Mouse (Mus musculus) embryonic facial prominence, embryonic 11.5 days (tissue): ENCODE measurements at regions not wholly inside any gene's neighbourhood (a gene's known extent, or its start where the extent isn't known, plus 50 kb on each side); places are given as distances from the start of the nearest gene placed in this dataset.

ENCODE experiments used
- ATAC-seq: fragments of 200-750 bp; cut with Nextera tagmentation; replicated peaks from 2 replicates; pipeline ENCODE4 v1.8.0; 2017; ENCODE audit warnings: low read depth; ENCODE audit not compliant: insufficient number of reproducible peaks, low FRiP score, low TSS enrichment
- DNase-seq: peaks from one replicate; pipeline ENCODE4 v3.0.0-alpha.2; 2015; ENCODE audit warnings: low spot score
- H3K27ac ChIP-seq: fragments of 300-500 bp; sonication (generic); replicated peaks from 2 replicates; pipeline ENCODE4 v1.5.1; 2014; ENCODE audit warnings: mild to moderate bottlenecking, low read depth, low read length, control low read depth
- H3K27me3 ChIP-seq: fragments of 300-500 bp; sonication (generic); 2 replicates; pipeline ENCODE4 v1.6.1; 2014; ENCODE audit warnings: mild to moderate bottlenecking, low read length, moderate library complexity, mixed read lengths; ENCODE audit not compliant: control insufficient read depth, insufficient read depth
- H3K36me3 ChIP-seq: fragments of 300-500 bp; sonication (generic); replicated peaks from 2 replicates; pipeline ENCODE4 v1.6.1; 2014; ENCODE audit warnings: low read depth, mild to moderate bottlenecking, low read length, moderate library complexity, mixed read lengths; ENCODE audit not compliant: control insufficient read depth, insufficient read depth
- H3K4me1 ChIP-seq: fragments of 300-500 bp; sonication (generic); 2 replicates; pipeline ENCODE4 v1.6.1; 2014; ENCODE audit warnings: low read length, mixed read lengths; ENCODE audit not compliant: control insufficient read depth, insufficient read depth
- H3K4me2 ChIP-seq: fragments of 300-500 bp; sonication (generic); 2 replicates; pipeline ENCODE4 v1.6.1; 2014; ENCODE audit warnings: low read depth, mild to moderate bottlenecking, control low read depth, low read length, moderate library complexity
- H3K4me3 ChIP-seq: fragments of 300-500 bp; sonication (generic); 2 replicates; pipeline ENCODE4 v1.5.1; 2014; ENCODE audit warnings: low read depth, low read length, control low read depth
- H3K9ac ChIP-seq: fragments of 300-500 bp; sonication (generic); replicated peaks from 2 replicates; pipeline ENCODE4 v1.6.1; 2014; ENCODE audit warnings: mild to moderate bottlenecking, control low read depth, low read length
- H3K9me3 ChIP-seq: fragments of 300-500 bp; sonication (generic); replicated peaks from 2 replicates; pipeline ENCODE4 v1.6.1; 2016; ENCODE audit warnings: mild to moderate bottlenecking, low read length, inconsistent platforms, mixed read lengths; ENCODE audit not compliant: control insufficient read depth
- WGBS: fragments of 180-500 bp; shearing (Covaris S2); extraction: QIAGEN DNeasy Blood & Tissue Kit; methylation state at CpG from one replicate; pipeline ENCODE4 v1.1.7; 2014; 5-methylcytosine and 5-hydroxymethylcytosine counted together

DNA sequence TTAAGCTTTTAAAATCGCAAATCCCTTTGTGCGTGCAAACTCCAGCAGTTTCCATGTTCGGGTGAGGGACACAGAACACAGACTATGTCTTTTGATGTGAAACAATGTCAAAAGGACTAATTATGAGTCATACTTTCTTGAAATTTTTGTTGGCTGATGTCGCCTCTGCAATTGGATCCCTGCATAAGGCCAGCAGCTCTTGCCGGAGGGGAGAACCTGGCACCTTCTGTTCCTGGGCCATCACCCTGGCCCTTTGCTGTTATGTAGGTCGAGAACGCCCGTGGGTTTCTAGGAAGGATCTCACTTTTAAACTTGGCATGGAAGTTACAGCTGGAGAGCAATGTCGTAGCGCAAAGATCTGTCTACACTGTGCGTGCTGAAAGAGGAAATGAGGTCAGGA lies 397.9 kb downstream of the Zfp536 start:
- Histone ChIP-seq H3K27ac (no peak overlapping the region), H3K27me3 (no peaks in the 10 kb centered on the region), H3K9ac (no peak overlapping the region), H3K4me2 (no peak overlapping the region), H3K9me3 (no peaks in the 10 kb centered on the region), H3K4me1 (no peaks in the 10 kb centered on the region; the same call in 1 of the 2 replicates), H3K36me3 (no peaks in the 10 kb centered on the region), H3K4me3 (no peak overlapping the region)
- DNase-seq, result no peak
- ATAC-seq, result no peak
- 30% methylated on average over 11 of the region's 11 CpGs for WGBS

DNA sequence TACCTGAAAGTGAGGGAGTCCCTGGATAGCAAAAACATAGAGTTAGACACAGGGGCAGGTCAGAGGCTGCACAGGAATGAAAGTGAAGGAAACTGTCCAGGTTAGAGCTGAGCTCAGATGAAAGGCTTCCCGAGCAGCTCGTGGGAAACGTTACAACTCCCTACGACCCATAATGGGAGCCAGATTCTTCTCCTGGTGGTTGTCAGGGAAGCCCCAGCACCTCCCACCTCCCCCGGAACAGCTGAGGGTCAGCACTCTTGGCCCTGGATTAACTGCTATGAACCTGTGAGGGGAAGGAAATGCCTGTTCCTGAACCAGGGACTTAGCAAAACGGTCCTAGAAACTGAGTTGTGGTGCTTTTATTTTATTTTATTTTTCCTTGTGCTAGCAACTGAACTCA lies 397.2 kb downstream of the Zfp536 start:
- H3K9ac ChIP-seq, result no peak overlapping the region
- no peaks in the 10 kb centered on the region for H3K27me3 ChIP-seq
- no peak overlapping the region for H3K4me3 ChIP-seq
- no peak overlapping the region for H3K4me2 ChIP-seq
- DNase-seq, result peak; percentile 77
- no peaks in the 10 kb centered on the region for H3K36me3 ChIP-seq
- H3K4me1 ChIP-seq, result no peaks in the 10 kb centered on the region; the same call in 1 of the 2 replicates
- WGBS, result 9% methylated on average over 6 of the region's 6 CpGs
- no peaks in the 10 kb centered on the region for H3K9me3 ChIP-seq
- ATAC-seq, result peak; percentile 25; the same call in 1 of the 2 replicates
- H3K27ac ChIP-seq, result no peak overlapping the region

- Histone ChIP-seq H3K27me3 (no peaks in the 10 kb centered on the region), H3K9ac (0 out of 2 replicates have a peak overlapping the region, but pooled peaks have one; percentile 9), H3K4me2 (peak overlapping the region; percentile 27), H3K4me1 (no peaks in the 10 kb centered on the region; the same call in 1 of the 2 replicates), H3K36me3 (no peaks in the 10 kb centered on the region), H3K9me3 (no peaks in the 10 kb centered on the region), H3K4me3 (no peak overlapping the region), H3K27ac (no peak overlapping the region)
- no peak for DNase-seq
- 0 out of 2 replicates have a peak, but pooled peaks have one; percentile 21 for ATAC-seq
- 34% methylated on average over 19 of the region's 19 CpGs for WGBS
Observed at GRCm38 (mm10) chr7:37377889-37378521, 395.4 kb downstream of the Zfp536 start.

DNA sequence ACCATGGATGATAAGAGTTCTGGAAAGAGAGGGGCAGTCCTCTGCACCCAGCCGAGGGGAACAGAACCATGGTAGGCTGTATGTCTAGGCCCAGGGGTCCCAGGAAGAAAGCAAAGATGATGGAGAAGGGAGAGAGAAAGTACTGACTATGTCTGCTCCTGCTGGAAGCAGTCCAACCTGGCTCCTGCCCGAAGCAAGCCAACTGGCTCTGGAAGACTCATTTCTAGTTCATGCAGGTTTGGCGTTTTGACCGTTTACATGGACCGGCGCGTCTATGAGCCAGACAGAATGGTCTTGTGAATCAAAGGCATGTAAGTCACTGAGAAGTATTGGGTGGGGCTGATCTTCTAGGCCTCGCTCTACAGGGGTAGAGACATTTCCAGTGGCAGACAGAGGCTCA lies 385.6 kb downstream of the Zfp536 start:
- ATAC-seq (no peak), DNase-seq (no peak)
- H3K27ac ChIP-seq, result no peak overlapping the region
- H3K4me1 ChIP-seq, result no peaks in the 10 kb centered on the region
- no peak overlapping the region for H3K4me2 ChIP-seq
- no peak overlapping the region for H3K4me3 ChIP-seq
- no peak overlapping the region for H3K9ac ChIP-seq
- H3K36me3 ChIP-seq, result no peaks in the 10 kb centered on the region
- H3K9me3 ChIP-seq, result no peaks in the 10 kb centered on the region
- no peaks in the 10 kb centered on the region for H3K27me3 ChIP-seq
- WGBS, result 96% methylated on average over 8 of the region's 8 CpGs

DNA sequence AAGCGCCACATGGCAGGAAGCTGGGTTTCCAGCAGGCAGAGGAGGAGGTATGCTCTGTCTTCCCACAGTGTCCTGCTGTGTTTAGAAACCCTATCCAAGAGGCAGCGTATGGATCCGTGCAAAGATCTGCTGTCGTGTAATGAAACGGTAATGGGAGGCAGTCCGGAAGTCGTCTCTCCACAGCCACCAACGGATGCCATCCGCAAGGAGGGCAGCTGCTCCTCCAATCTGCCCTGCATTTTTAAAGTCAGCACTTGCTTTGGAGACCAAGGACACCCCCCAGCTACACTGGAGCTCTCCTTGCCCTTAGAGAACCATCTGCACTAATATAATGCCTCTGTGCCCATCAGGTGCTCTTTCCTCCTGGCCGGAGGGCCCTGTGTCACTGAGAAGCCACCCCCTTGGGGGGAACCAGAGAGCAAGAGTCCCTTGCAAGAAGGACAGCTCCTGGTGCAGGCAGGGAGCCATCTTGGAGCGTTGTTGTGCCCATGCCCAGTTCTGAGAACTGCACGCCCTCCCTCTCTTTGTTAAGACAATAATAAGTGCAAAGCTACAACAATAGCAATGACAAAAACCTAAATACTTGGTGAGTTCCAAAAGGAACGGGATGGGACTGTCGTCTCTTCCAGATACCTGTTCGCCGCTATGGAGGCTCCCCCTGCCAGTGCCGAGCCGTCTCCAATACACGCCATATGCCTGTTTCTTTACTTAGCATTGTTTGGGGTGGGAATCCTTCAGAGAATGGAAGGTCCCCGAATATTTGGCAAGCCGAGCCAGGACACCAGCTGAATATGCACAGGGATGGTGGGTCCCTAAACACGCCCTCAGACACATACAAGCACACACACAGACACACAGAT lies 384.4 kb downstream of the Zfp536 start:
- Histone ChIP-seq H3K4me2 (no peak overlapping the region), H3K27me3 (no peaks in the 10 kb centered on the region), H3K4me1 (no peaks in the 10 kb centered on the region), H3K36me3 (no peaks in the 10 kb centered on the region), H3K27ac (no peak overlapping the region), H3K9me3 (no peaks in the 10 kb centered on the region), H3K9ac (no peak overlapping the region), H3K4me3 (no peak overlapping the region)
- ATAC-seq (no peak), DNase-seq (no peak)
- 73% methylated on average over 22 of the region's 22 CpGs for WGBS

DNA sequence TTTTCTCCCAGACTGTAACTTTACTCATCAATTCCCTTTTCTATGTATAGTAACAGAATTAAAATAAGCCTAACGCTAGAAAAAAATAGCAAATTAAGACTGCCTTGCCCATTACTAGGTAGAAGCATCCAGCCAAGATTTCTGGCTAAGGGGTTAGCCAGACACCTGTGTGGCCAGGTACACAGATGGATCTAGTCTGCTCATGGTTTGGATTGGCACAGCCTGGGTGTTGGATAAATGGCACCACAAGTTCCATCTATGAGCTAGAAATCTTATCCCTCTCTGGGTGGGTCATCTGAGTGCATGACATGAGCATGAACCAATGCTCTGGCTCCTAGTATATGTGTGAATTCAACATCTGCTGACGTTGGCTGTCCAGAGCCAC lies 383.7 kb downstream of the Zfp536 start:
- DNase-seq, result no peak
- 94% methylated on average over 2 of the region's 2 CpGs for WGBS
- ATAC-seq, result no peak
- no peak overlapping the region for H3K9ac ChIP-seq
- no peaks in the 10 kb centered on the region for H3K4me1 ChIP-seq
- H3K4me3 ChIP-seq, result no peak overlapping the region
- no peaks in the 10 kb centered on the region for H3K27me3 ChIP-seq
- H3K36me3 ChIP-seq, result no peaks in the 10 kb centered on the region
- H3K9me3 ChIP-seq, result no peaks in the 10 kb centered on the region
- no peak overlapping the region for H3K4me2 ChIP-seq
- no peak overlapping the region for H3K27ac ChIP-seq

DNA sequence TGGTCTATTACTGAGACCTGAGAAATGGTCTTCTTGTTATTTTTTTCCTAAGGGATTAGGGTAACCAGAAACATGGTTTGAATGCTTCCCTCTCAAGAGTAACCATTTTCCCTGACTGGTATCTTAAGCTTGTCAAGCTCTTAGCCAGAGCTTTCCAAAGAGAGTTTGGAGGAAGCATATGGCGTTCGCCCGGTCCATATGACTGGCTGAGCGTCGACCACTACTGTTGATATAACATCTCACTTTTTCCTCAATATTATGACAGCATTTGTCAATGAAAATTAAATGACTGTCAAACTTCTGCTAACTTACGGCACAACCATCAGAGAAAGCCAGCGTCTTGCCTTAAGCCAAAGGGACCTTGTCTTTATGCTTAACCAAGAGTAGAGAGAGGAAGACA lies 383.2 kb downstream of the Zfp536 start:
- H3K36me3 ChIP-seq, result no peaks in the 10 kb centered on the region
- H3K9ac ChIP-seq, result no peak overlapping the region
- ATAC-seq (no peak), DNase-seq (no peak)
- H3K9me3 ChIP-seq, result no peaks in the 10 kb centered on the region
- no peaks in the 10 kb centered on the region for H3K27me3 ChIP-seq
- H3K4me2 ChIP-seq, result no peak overlapping the region
- H3K4me1 ChIP-seq, result no peaks in the 10 kb centered on the region
- 93% methylated on average over 7 of the region's 7 CpGs for WGBS
- H3K4me3 ChIP-seq, result no peak overlapping the region
- no peak overlapping the region for H3K27ac ChIP-seq

DNA sequence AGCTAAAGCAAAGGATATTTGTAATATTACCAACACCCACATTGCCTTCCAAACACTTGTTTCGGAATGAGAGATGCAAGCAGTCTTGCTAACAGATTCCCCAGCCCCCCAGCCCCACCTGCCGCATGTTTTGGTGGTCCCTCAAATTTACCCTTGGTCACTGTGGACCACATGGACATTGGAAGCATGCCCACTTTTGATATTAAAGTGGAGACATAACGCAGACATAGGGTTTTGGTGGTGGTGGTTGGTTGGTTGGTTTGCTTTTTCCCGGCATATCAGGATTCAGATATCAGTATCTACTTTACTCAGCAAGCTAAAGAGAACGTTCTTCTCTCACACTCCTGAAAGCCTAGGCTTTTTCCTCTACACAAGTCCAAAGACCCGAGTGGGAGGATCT lies 381.3 kb downstream of the Zfp536 start:
- ATAC-seq, result no peak
- Histone ChIP-seq H3K4me3 (no peak overlapping the region), H3K27ac (no peak overlapping the region), H3K9me3 (no peaks in the 10 kb centered on the region), H3K9ac (no peak overlapping the region), H3K27me3 (no peaks in the 10 kb centered on the region), H3K4me1 (no peaks in the 10 kb centered on the region), H3K4me2 (no peak overlapping the region), H3K36me3 (no peaks in the 10 kb centered on the region)
- DNase-seq, result no peak
- WGBS, result 89% methylated on average over 6 of the region's 6 CpGs
